Mouse (Mus musculus): ENCODE data around the gene Rxfp2. TPM values are rescaled to one million over a fixed set of nuclear protein-coding genes. Genes with fewer than 3 reads are reported as not detected.

Gene Rxfp2
- polyA plus RNA-seq, 1 experiment from 2014 or later, result not detected

DNA sequence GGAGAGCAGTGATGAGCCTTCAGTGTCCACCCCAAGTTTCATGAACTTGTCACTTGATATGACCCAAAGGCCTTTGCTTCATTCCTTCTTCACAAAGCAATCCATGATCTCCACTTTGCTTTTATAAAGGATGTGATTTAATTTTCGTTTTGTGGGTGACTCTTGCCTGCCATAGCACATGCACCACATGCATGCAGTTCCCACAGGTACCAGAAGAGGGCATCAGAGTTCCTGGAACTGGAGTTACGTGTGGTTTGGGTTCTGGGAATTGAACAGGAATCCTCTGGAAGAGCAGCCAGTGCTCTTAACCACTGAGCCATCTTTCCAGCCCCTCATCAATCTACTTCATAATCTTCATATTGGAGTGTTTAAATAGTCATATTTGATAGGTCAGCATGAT is 26.1 kb downstream of the Rxfp2 start:
- Histone ChIP-seq H3K9ac (replicated peaks) (no peak overlapping the region), H3K4me3 (ENCODE audit: low read depth, low read length) (no peak overlapping the region), H3K4me1 (ENCODE audit: insufficient read depth) (no peaks in the 10 kb centered on the region), H3K4me2 (ENCODE audit: low read depth, low read length) (no peak overlapping the region), H3K27ac (ENCODE audit: low read depth) (no peak overlapping the region), H3K9me3 (ENCODE audit: low read length) (no peaks in the 10 kb centered on the region; the same call in 1 of the 2 replicates), H3K36me3 (replicated peaks; ENCODE audit: insufficient read depth, low read length) (no peaks in the 10 kb centered on the region), H3K27me3 (ENCODE audit: insufficient read depth, low read length) (no peaks in the 10 kb centered on the region)
- TF ChIP-seq EP300 (IDR thresholded peaks at IDR 0.05; ENCODE audit: low read depth) (no peak), CTCF (IDR thresholded peaks at IDR 0.05; ENCODE audit: low read depth) (peak; percentile 37)
- ATAC-seq (no peak), DNase-seq (no peak)
- WGBS (ENCODE audit: insufficient replicate concordance), result 67% methylated on average over 2 of the region's 2 CpGs

DNA sequence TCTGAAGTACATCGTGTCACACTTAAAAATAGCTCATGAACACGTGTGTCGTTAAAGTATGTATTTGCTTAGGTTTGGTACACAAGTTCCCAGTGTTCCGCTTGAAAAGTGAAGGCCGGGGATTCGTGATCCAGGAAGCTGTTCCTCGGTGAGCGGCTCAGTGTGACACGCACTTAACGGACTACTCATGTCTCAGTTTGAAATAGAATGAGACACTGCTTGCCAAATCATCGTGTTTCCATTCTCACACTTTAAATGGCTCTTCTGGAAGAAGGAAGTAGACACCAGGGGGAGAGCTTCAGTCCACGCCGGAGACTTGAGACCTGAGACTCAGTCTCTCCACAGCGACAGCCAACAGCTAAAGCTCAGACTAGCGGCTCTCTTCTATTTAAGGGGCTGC is 28.0 kb downstream of the Rxfp2 start:
- no peaks in the 10 kb centered on the region; the same call in 1 of the 2 replicates for H3K9me3 ChIP-seq (ENCODE audit: low read length)
- DNase-seq (no peak), ATAC-seq (no peak)
- H3K36me3 ChIP-seq (replicated peaks; ENCODE audit: insufficient read depth, low read length), result no peaks in the 10 kb centered on the region
- no peaks in the 10 kb centered on the region for H3K4me1 ChIP-seq (ENCODE audit: insufficient read depth)
- WGBS (ENCODE audit: insufficient replicate concordance), result 74% methylated on average over 15 of the region's 15 CpGs
- no peak overlapping the region for H3K27ac ChIP-seq (ENCODE audit: low read depth)
- H3K4me2 ChIP-seq (ENCODE audit: low read depth, low read length), result no peak overlapping the region
- TF ChIP-seq CTCF (IDR thresholded peaks at IDR 0.05; ENCODE audit: low read depth) (no peak), EP300 (IDR thresholded peaks at IDR 0.05; ENCODE audit: low read depth) (no peak)
- no peaks in the 10 kb centered on the region for H3K27me3 ChIP-seq (ENCODE audit: insufficient read depth, low read length)
- no peak overlapping the region for H3K4me3 ChIP-seq (ENCODE audit: low read depth, low read length)
- H3K9ac ChIP-seq (replicated peaks), result no peak overlapping the region

DNA sequence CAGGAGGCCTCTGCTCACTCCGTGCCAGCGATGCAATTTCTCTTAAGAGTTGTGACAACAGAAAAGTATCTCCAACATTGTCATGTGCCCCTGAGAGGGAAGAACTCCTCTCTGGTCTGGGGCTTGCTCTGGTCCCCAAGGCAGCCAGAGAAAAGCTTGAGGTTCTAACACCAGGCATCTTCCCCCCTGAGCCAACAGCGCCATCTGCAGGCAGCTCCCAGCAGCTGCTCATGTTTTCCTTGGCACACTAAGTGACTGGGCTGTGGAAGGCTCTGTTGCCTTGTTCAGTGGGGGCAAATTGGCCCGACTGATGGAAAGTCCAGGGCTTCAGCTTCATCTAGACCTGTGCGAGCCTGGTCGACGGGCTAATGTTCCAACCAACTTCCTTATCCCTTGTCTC is 31.5 kb downstream of the Rxfp2 start:
- 59% methylated on average over 7 of the region's 7 CpGs for WGBS (ENCODE audit: insufficient replicate concordance)
- peak; percentile 30 for DNase-seq
- no peaks in the 10 kb centered on the region for H3K4me1 ChIP-seq (ENCODE audit: insufficient read depth)
- no peaks in the 10 kb centered on the region for H3K27me3 ChIP-seq (ENCODE audit: insufficient read depth, low read length)
- no peak for ATAC-seq
- no peak for TF ChIP-seq EP300 (IDR thresholded peaks at IDR 0.05; ENCODE audit: low read depth)
- TF ChIP-seq CTCF (IDR thresholded peaks at IDR 0.05; ENCODE audit: low read depth), result peak; percentile 54
- H3K9ac ChIP-seq (replicated peaks), result no peak overlapping the region
- H3K4me2 ChIP-seq (ENCODE audit: low read depth, low read length), result no peak overlapping the region
- no peaks in the 10 kb centered on the region for H3K9me3 ChIP-seq (ENCODE audit: low read length)
- H3K27ac ChIP-seq (ENCODE audit: low read depth), result no peak overlapping the region
- no peaks in the 10 kb centered on the region for H3K36me3 ChIP-seq (replicated peaks; ENCODE audit: insufficient read depth, low read length)
- no peak overlapping the region for H3K4me3 ChIP-seq (ENCODE audit: low read depth, low read length)

DNA sequence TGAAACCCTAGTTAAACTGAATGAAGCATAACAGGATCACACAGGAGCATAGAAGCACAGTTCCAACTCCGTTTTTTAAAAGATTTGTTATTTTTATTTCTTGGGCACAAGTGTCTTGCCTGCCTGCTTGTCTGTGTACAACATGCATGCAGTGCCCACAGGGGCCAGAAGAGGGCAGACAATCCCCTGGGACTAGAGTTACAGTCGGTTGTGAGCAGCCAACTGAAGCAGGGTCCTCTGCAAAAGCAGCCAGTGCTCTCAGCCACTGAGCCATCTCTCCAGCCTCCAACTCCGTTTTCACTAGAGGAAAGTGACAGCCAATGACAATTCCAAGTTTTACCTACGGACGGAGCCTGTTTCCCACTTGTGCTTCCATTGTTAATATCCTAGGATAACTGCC is 33.4 kb downstream of the Rxfp2 start:
- ATAC-seq (no peak), DNase-seq (peak; percentile 52)
- no peaks in the 10 kb centered on the region for H3K4me1 ChIP-seq (ENCODE audit: insufficient read depth)
- no peak for TF ChIP-seq EP300 (IDR thresholded peaks at IDR 0.05; ENCODE audit: low read depth)
- TF ChIP-seq CTCF (IDR thresholded peaks at IDR 0.05; ENCODE audit: low read depth), result peak; percentile 57
- H3K9me3 ChIP-seq (ENCODE audit: low read length), result no peaks in the 10 kb centered on the region
- H3K4me2 ChIP-seq (ENCODE audit: low read depth, low read length), result no peak overlapping the region
- no peak overlapping the region for H3K4me3 ChIP-seq (ENCODE audit: low read depth, low read length)
- no peak overlapping the region for H3K27ac ChIP-seq (ENCODE audit: low read depth)
- 56% methylated on average over 5 of the region's 5 CpGs for WGBS (ENCODE audit: insufficient replicate concordance)
- H3K27me3 ChIP-seq (ENCODE audit: insufficient read depth, low read length), result no peaks in the 10 kb centered on the region
- no peak overlapping the region for H3K9ac ChIP-seq (replicated peaks)
- H3K36me3 ChIP-seq (replicated peaks; ENCODE audit: insufficient read depth, low read length), result no peaks in the 10 kb centered on the region

DNA sequence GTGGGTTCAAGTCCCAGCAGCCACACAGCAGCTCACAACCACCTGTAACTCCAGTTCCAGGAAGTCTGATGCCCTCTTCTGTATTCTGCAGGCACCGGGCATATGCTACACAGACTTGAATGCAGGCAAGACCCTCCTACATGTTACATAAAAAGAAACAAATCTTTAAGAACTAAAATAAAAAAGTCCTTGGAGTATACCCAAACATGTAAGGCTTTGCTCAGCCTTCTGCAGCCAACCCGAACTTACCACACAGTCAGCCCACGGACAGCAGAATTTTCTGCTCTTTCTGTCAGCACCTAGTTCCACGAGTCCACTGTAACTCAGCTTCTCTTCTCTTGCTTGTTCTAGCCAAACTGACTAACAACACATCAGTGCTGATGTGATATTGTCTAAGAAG is 34.8 kb downstream of the Rxfp2 start:
- 74% methylated on average over 4 of the region's 4 CpGs for WGBS (ENCODE audit: insufficient replicate concordance)
- no peak for TF ChIP-seq CTCF (IDR thresholded peaks at IDR 0.05; ENCODE audit: low read depth)
- TF ChIP-seq EP300 (IDR thresholded peaks at IDR 0.05; ENCODE audit: low read depth), result no peak

DNA sequence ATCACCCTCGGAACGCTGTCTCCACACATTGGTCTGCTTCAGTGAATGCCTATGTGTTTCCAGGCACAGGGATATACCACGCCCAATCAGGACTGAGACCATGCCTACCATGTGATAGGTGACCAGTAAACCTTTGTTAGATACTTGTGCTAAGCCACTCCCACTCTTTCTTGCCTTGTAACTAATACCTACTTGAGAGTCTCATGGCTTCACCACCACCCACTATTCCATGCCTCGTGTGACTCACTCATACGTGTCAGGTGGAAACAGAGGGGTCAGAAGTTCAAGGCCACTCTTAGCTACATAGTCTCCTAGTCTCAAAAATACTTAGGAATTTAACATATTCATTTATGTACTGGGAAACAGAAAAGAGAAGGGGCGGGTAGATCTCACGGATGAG is 35.5 kb downstream of the Rxfp2 start:
- H3K27me3 ChIP-seq (ENCODE audit: insufficient read depth, low read length), result no peaks in the 10 kb centered on the region
- H3K9ac ChIP-seq (replicated peaks), result no peak overlapping the region
- H3K9me3 ChIP-seq (ENCODE audit: low read length), result peaks cover 6% of the 10 kb centered on the region; the same call in 1 of the 2 replicates
- H3K4me3 ChIP-seq (ENCODE audit: low read depth, low read length), result no peak overlapping the region
- DNase-seq, result no peak
- ATAC-seq, result no peak
- no peaks in the 10 kb centered on the region for H3K4me1 ChIP-seq (ENCODE audit: insufficient read depth)
- 74% methylated on average over 7 of the region's 7 CpGs for WGBS (ENCODE audit: insufficient replicate concordance)
- TF ChIP-seq CTCF (IDR thresholded peaks at IDR 0.05; ENCODE audit: low read depth), result no peak
- no peak for TF ChIP-seq EP300 (IDR thresholded peaks at IDR 0.05; ENCODE audit: low read depth)
- no peak overlapping the region for H3K27ac ChIP-seq (ENCODE audit: low read depth)
- H3K4me2 ChIP-seq (ENCODE audit: low read depth, low read length), result no peak overlapping the region
- H3K36me3 ChIP-seq (replicated peaks; ENCODE audit: insufficient read depth, low read length), result no peaks in the 10 kb centered on the region

More for the DNA sequence above, 34.8 kb downstream of the Rxfp2 start:
- H3K27ac ChIP-seq (ENCODE audit: low read depth), result no peak overlapping the region
- no peak overlapping the region for H3K9ac ChIP-seq (replicated peaks)
- H3K27me3 ChIP-seq (ENCODE audit: insufficient read depth, low read length), result no peaks in the 10 kb centered on the region
- H3K9me3 ChIP-seq (ENCODE audit: low read length), result peaks cover under 1% of the 10 kb centered on the region; the same call in 1 of the 2 replicates
- H3K4me3 ChIP-seq (ENCODE audit: low read depth, low read length), result no peak overlapping the region
- no peaks in the 10 kb centered on the region for H3K36me3 ChIP-seq (replicated peaks; ENCODE audit: insufficient read depth, low read length)
- no peak for DNase-seq
- no peak for ATAC-seq
- no peaks in the 10 kb centered on the region for H3K4me1 ChIP-seq (ENCODE audit: insufficient read depth)
- H3K4me2 ChIP-seq (ENCODE audit: low read depth, low read length), result no peak overlapping the region

DNA sequence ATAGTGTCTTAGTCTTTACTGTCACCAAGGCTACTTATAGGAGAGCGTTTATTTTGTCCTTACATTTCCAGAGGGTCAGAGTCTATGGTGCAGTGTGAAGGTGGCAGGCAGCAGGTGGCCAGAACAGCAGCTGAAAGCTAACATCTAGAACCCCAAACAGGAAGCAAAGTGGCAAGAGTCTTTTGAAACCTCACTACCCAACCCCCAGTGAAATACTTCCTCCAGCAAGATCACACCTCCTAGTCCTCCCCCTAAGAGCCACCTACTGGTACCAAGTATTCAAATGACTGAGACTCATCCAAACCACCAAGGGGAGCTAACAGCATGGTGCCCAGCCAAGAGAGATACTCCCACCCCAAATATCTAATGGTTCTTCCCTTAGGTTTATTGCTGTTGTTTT is 36.8 kb downstream of the Rxfp2 start:
- no peaks in the 10 kb centered on the region for H3K27me3 ChIP-seq (ENCODE audit: insufficient read depth, low read length)
- H3K4me2 ChIP-seq (ENCODE audit: low read depth, low read length), result no peak overlapping the region
- no peaks in the 10 kb centered on the region for H3K4me1 ChIP-seq (ENCODE audit: insufficient read depth)
- DNase-seq (no peak), ATAC-seq (no peak)
- no peak overlapping the region for H3K9ac ChIP-seq (replicated peaks)
- peaks cover 6% of the 10 kb centered on the region for H3K9me3 ChIP-seq (ENCODE audit: low read length)
- no peak overlapping the region for H3K27ac ChIP-seq (ENCODE audit: low read depth)
- no peak overlapping the region for H3K4me3 ChIP-seq (ENCODE audit: low read depth, low read length)
- TF ChIP-seq EP300 (IDR thresholded peaks at IDR 0.05; ENCODE audit: low read depth) (no peak), CTCF (IDR thresholded peaks at IDR 0.05; ENCODE audit: low read depth) (0 out of 2 replicates have a peak, but pooled peaks have one; percentile 12)
- H3K36me3 ChIP-seq (replicated peaks; ENCODE audit: insufficient read depth, low read length), result no peaks in the 10 kb centered on the region
- 87% methylated on average over 1 of the region's 1 CpGs for WGBS (ENCODE audit: insufficient replicate concordance)

Data from liver, postnatal 0 days (tissue).